Mouse (Mus musculus): Measurements from ENCODE around the gene Gm21953. TPM values are rescaled to one million over a fixed set of nuclear protein-coding genes. Genes with fewer than 3 reads are reported as not detected.
"Not testable (repeated sequence)": the region's sequence is repeated elsewhere in the genome, so short reads cannot be mapped to it uniquely, and the experiment has no call there.

The Gm21953 gene
- not detected for total RNA-seq (2021)

- DNase-seq; intact Hi-C loops (cut with DNase I): not testable (repeated sequence)
These were observed at the start of gene Gm21953 for GRCm38 (mm10) chr4:42293967-42294366. Gm21953 (plus strand) TSS chr4:42294267.

- intact Hi-C loops (cut with DNase I); DNase-seq: not testable (repeated sequence)
These were observed 38.6 kb upstream of the Gm21953 start, which contains the start of gene Ccl21b for GRCm38 (mm10) chr4:42255467-42255866. Ccl21b (plus strand) TSS chr4:42255767.

- intact Hi-C loops (cut with DNase I); DNase-seq: not testable (repeated sequence)
These were observed 24.0 kb downstream of the Gm21953 start, which contains the start of gene Fam205a3 for GRCm38 (mm10) chr4:42318034-42318433. Fam205a3 (plus strand) TSS chr4:42318334.

Other genes starting within 250 kb of the Gm21953 start
- gene Gm3893, start 203.1 kb upstream of the Gm21953 start, total RNA-seq (2021): not detected
- gene Gm13304, start 179.4 kb upstream of the Gm21953 start, total RNA-seq (2021): 10 to 100 TPM; 11.9 to 12.6 TPM
- not detected for gene Gm13306, start 140.8 kb upstream of the Gm21953 start, total RNA-seq (2021)
- not detected for gene Gm13305, start 125.7 kb upstream of the Gm21953 start, total RNA-seq (2021)
- gene Gm10600, start 53.6 kb upstream of the Gm21953 start, total RNA-seq (2021): under 1 TPM; 0.12 to 0.41 TPM
- gene Ccl21b, start 38.5 kb upstream of the Gm21953 start, total RNA-seq (2021): not detected
- under 1 TPM in 1 of 2 experiments, not detected in 1; 0.07 TPM for gene Fam205a3, start 24.1 kb downstream of the Gm21953 start, total RNA-seq (2021)
- not detected for gene Gm21586, start 145.1 kb downstream of the Gm21953 start, total RNA-seq (2021)
- gene Gm2163, start 172.5 kb downstream of the Gm21953 start, total RNA-seq (2021): not detected
- under 1 TPM in 1 of 2 experiments, not detected in 1; 0.07 TPM for gene Fam205a2, start 233.9 kb downstream of the Gm21953 start, total RNA-seq (2021)

All from heart, postnatal 10 days (tissue).